ENCODE assay signal across 1 mouse cellular context in the genomic region with DNA sequence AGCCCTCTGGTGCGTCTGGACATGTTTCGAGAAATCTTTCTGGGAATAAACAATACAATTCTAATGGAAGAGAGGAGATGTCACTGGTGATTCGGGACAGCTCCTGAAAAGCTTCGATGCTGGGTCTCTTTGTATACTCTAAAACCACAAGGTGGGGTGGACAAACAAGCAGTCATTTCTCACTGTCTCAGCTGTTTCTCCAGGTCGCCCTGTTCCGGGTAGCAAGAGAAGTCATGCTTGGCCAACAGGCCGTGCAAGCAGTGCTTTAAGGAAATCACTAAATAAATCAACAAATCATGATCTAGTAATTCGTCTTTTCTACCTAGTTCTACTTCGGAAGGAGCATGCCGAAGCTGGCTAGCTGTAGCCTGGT.
TF ChIP-seq lines count a peak whose summit lies in the region.

No protein-coding gene starts in this region.

TF ChIP-seq in CH12.LX, 34 proteins besides CTCF, POLR2A, EP300 and RAD21 (continued from another document):
- TF ChIP-seq ETS1 (conservative IDR thresholded peaks at IDR 0.05; ENCODE audit: low read depth, low read length) (peak; percentile 23; the same call in 1 of the 2 replicates), NRF1 (IDR thresholded peaks at IDR 0.05; ENCODE audit: low read depth, low read length) (no peak), CHD1 (IDR thresholded peaks at IDR 0.05; ENCODE audit: low read depth, low read length) (no peak), POLR2AphosphoS2 (IDR thresholded peaks at IDR 0.05; ENCODE audit: low read depth, low read length) (no peak), SMC3 (IDR thresholded peaks at IDR 0.05; ENCODE audit: low read depth, low read length) (no peak), TBP (conservative IDR thresholded peaks at IDR 0.05; ENCODE audit: low read depth, low read length) (no peak), ZNF384 (IDR thresholded peaks at IDR 0.05; ENCODE audit: low read depth, low read length) (no peak), MEF2A (IDR thresholded peaks at IDR 0.05; ENCODE audit: borderline replicate concordance, low read depth, low read length) (no peak), USF1 (IDR thresholded peaks at IDR 0.05; ENCODE audit: low read depth, low read length) (no peak), JUND (conservative IDR thresholded peaks at IDR 0.05; ENCODE audit: low read depth, low read length) (no peak), USF2 (conservative IDR thresholded peaks at IDR 0.05; ENCODE audit: low read depth, low read length) (no peak), ZMIZ1 (IDR thresholded peaks at IDR 0.05; ENCODE audit: low read depth, low read length) (no peak), MYC (IDR thresholded peaks at IDR 0.05; ENCODE audit: low read depth, low read length) (no peak), GABPA (IDR thresholded peaks at IDR 0.05; ENCODE audit: insufficient replicate concordance, low read depth, low read length) (no peak), ZC3H11A (IDR thresholded peaks at IDR 0.05; ENCODE audit: low read depth, low read length) (no peak), BHLHE40 (IDR thresholded peaks at IDR 0.05; ENCODE audit: low read depth, low read length) (peak; percentile 33; the same call in 1 of the 2 replicates), KAT2A (IDR thresholded peaks at IDR 0.05; ENCODE audit: insufficient replicate concordance, low read length) (no peak), E2F4 (IDR thresholded peaks at IDR 0.05; ENCODE audit: insufficient replicate concordance, low read depth, low read length) (no peak), IRF4 (IDR thresholded peaks at IDR 0.05; ENCODE audit: low read depth, low read length) (0 out of 2 replicates have a peak, but pooled peaks have one; percentile 29), PAX5 (IDR thresholded peaks at IDR 0.05; ENCODE audit: low read length) (no peak), MAX (IDR thresholded peaks at IDR 0.05; ENCODE audit: low read length) (no peak), MAFK (IDR thresholded peaks at IDR 0.05; ENCODE audit: insufficient replicate concordance, low read length) (no peak), TCF12 (IDR thresholded peaks at IDR 0.05; ENCODE audit: low read depth, low read length) (no peak), JUN (IDR thresholded peaks at IDR 0.05; ENCODE audit: insufficient read depth, low read depth, low read length) (no peak), RCOR1 (conservative IDR thresholded peaks at IDR 0.05; ENCODE audit: low read depth, low read length) (0 out of 2 replicates have a peak, but pooled peaks have one; percentile 15), MXI1 (IDR thresholded peaks at IDR 0.05; ENCODE audit: low read depth, low read length) (no peak)
